Mouse (Mus musculus) midbrain, embryonic 12.5 days (tissue): ENCODE measurements at regions not wholly inside any gene's neighbourhood (a gene's known extent, or its start where the extent isn't known, plus 50 kb on each side); places are given as distances from the start of the nearest gene placed in this dataset.
"Not testable (repeated sequence)": the region's sequence is repeated elsewhere in the genome, so short reads cannot be mapped to it uniquely, and the experiment has no call there.

Source experiments
- ATAC-seq: fragments of 200-750 bp; cut with Nextera tagmentation; 2 replicates; pipeline ENCODE4 v1.8.0; 2017; ENCODE audit warnings: low read depth, moderate TSS enrichment, moderate library complexity; ENCODE audit not compliant: low FRiP score
- H3K27ac ChIP-seq: fragments of 300-500 bp; sonication (generic); replicated peaks from 2 replicates; pipeline ENCODE4 v1.5.1; 2016; ENCODE audit warnings: mild to moderate bottlenecking
- H3K27me3 ChIP-seq: fragments of 300-500 bp; sonication (generic); 2 replicates; pipeline ENCODE4 v1.6.1; 2016; ENCODE audit warnings: mild to moderate bottlenecking
- H3K36me3 ChIP-seq: fragments of 300-500 bp; sonication (generic); 2 replicates; pipeline ENCODE4 v1.6.1; 2016
- H3K4me1 ChIP-seq: fragments of 300-500 bp; sonication (generic); 2 replicates; pipeline ENCODE4 v1.6.1; 2016
- H3K4me2 ChIP-seq: fragments of 300-500 bp; sonication (generic); replicated peaks from 2 replicates; pipeline ENCODE4 v1.6.1; 2016; ENCODE audit warnings: mild to moderate bottlenecking, moderate library complexity
- H3K4me3 ChIP-seq: fragments of 300-500 bp; sonication (generic); 2 replicates; pipeline ENCODE4 v1.5.1; 2016; ENCODE audit warnings: mild to moderate bottlenecking
- H3K9ac ChIP-seq: fragments of 300-500 bp; sonication (generic); replicated peaks from 2 replicates; pipeline ENCODE4 v1.6.1; 2016; ENCODE audit warnings: mild to moderate bottlenecking, moderate library complexity
- H3K9me3 ChIP-seq: fragments of 300-500 bp; sonication (generic); 2 replicates; pipeline ENCODE4 v1.6.1; 2016; ENCODE audit warnings: mild to moderate bottlenecking
- WGBS: fragments of 180-500 bp; shearing (Covaris S2); methylation state at CpG from one replicate; pipeline ENCODE4 v1.1.7; 2016; 5-methylcytosine and 5-hydroxymethylcytosine counted together

GRCm38 (mm10) chr15:42104816-42105215, 1970.7 kb downstream of the 9330182O14Rik start:
- H3K4me3 ChIP-seq: no peak overlapping the region
- H3K27ac ChIP-seq: no peak overlapping the region
- H3K27me3 ChIP-seq: no peaks in the 10 kb centered on the region
- no peak for ATAC-seq
- H3K4me1 ChIP-seq: no peaks in the 10 kb centered on the region
- H3K9me3 ChIP-seq: no peaks in the 10 kb centered on the region
- H3K4me2 ChIP-seq: no peak overlapping the region
- no peak overlapping the region for H3K9ac ChIP-seq
- no peaks in the 10 kb centered on the region for H3K36me3 ChIP-seq
- WGBS: 85% methylated on average over 2 of the region's 2 CpGs

- no peaks in the 10 kb centered on the region for H3K36me3 ChIP-seq
- H3K27me3 ChIP-seq: no peaks in the 10 kb centered on the region
- ATAC-seq: no peak
- H3K9me3 ChIP-seq: no peaks in the 10 kb centered on the region
- no peak overlapping the region for H3K4me2 ChIP-seq
- no peaks in the 10 kb centered on the region for H3K4me1 ChIP-seq
- H3K4me3 ChIP-seq: no peak overlapping the region
- H3K27ac ChIP-seq: no peak overlapping the region
- H3K9ac ChIP-seq: no peak overlapping the region
Measured at GRCm38 (mm10) chr15:42107106-42107505, 1972.9 kb downstream of the 9330182O14Rik start.

- H3K4me2 ChIP-seq: no peak overlapping the region
- H3K27ac ChIP-seq: no peak overlapping the region
- H3K27me3 ChIP-seq: no peaks in the 10 kb centered on the region
- H3K36me3 ChIP-seq: no peaks in the 10 kb centered on the region
- no peak overlapping the region for H3K9ac ChIP-seq
- no peaks in the 10 kb centered on the region for H3K9me3 ChIP-seq
- ATAC-seq: no peak
- WGBS: 73% methylated on average over 5 of the region's 5 CpGs
- no peak overlapping the region for H3K4me3 ChIP-seq
- H3K4me1 ChIP-seq: no peaks in the 10 kb centered on the region
Measured at GRCm38 (mm10) chr15:42111811-42112210, 1977.6 kb downstream of the 9330182O14Rik start.

- WGBS: 76% methylated on average over 1 of the region's 1 CpGs
- no peak for ATAC-seq
- no peaks in the 10 kb centered on the region for H3K36me3 ChIP-seq
- no peaks in the 10 kb centered on the region for H3K4me1 ChIP-seq
- no peak overlapping the region for H3K4me2 ChIP-seq
- H3K9me3 ChIP-seq: no peaks in the 10 kb centered on the region
- no peak overlapping the region for H3K27ac ChIP-seq
- H3K4me3 ChIP-seq: no peak overlapping the region
- no peaks in the 10 kb centered on the region for H3K27me3 ChIP-seq
- no peak overlapping the region for H3K9ac ChIP-seq
Measured at GRCm38 (mm10) chr15:42127471-42127870, 1993.3 kb downstream of the 9330182O14Rik start.

- Histone ChIP-seq H3K9ac (no peak overlapping the region), H3K9me3 (no peaks in the 10 kb centered on the region), H3K27me3 (no peaks in the 10 kb centered on the region), H3K27ac (no peak overlapping the region), H3K4me1 (no peaks in the 10 kb centered on the region), H3K4me2 (no peak overlapping the region), H3K4me3 (no peak overlapping the region), H3K36me3 (no peaks in the 10 kb centered on the region)
- 92% methylated on average over 3 of the region's 3 CpGs for WGBS
- ATAC-seq: no peak
Measured at GRCm38 (mm10) chr15:42128976-42129375, 1994.8 kb downstream of the 9330182O14Rik start.

GRCm38 (mm10) chr15:42166546-42166945, 2032.4 kb downstream of the 9330182O14Rik start:
- H3K27me3 ChIP-seq: no peaks in the 10 kb centered on the region
- no peak for ATAC-seq
- H3K9ac ChIP-seq: no peak overlapping the region
- H3K4me3 ChIP-seq: no peak overlapping the region
- H3K27ac ChIP-seq: no peak overlapping the region
- no peak overlapping the region for H3K4me2 ChIP-seq
- H3K36me3 ChIP-seq: no peaks in the 10 kb centered on the region
- H3K9me3 ChIP-seq: no peaks in the 10 kb centered on the region
- no peaks in the 10 kb centered on the region for H3K4me1 ChIP-seq

- H3K36me3 ChIP-seq, H3K9ac ChIP-seq, H3K4me3 ChIP-seq, ATAC-seq, H3K4me1 ChIP-seq, H3K27me3 ChIP-seq, H3K27ac ChIP-seq, H3K4me2 ChIP-seq, H3K9me3 ChIP-seq: not testable (repeated sequence)
- WGBS: 84% methylated on average over 1 of the region's 1 CpGs
Measured at GRCm38 (mm10) chr15:42177766-42178165, 2043.6 kb downstream of the 9330182O14Rik start.

GRCm38 (mm10) chr15:42207187-42207846, 2073.2 kb downstream of the 9330182O14Rik start:
- no peak overlapping the region for H3K4me3 ChIP-seq
- H3K9me3 ChIP-seq: no peaks in the 10 kb centered on the region
- H3K27ac ChIP-seq: no peak overlapping the region
- H3K36me3 ChIP-seq: no peaks in the 10 kb centered on the region
- no peak overlapping the region for H3K4me2 ChIP-seq
- H3K9ac ChIP-seq: no peak overlapping the region
- peaks cover 4% of the 10 kb centered on the region; the same call in 1 of the 2 replicates for H3K4me1 ChIP-seq
- 25% methylated on average over 5 of the region's 5 CpGs for WGBS
- H3K27me3 ChIP-seq: no peaks in the 10 kb centered on the region
- peak; percentile 88 for ATAC-seq

GRCm38 (mm10) chr15:42219496-42219895, 2085.3 kb downstream of the 9330182O14Rik start:
- Histone ChIP-seq H3K9ac (no peak overlapping the region), H3K4me3 (no peak overlapping the region), H3K36me3 (no peaks in the 10 kb centered on the region), H3K27me3 (no peaks in the 10 kb centered on the region), H3K4me1 (no peaks in the 10 kb centered on the region), H3K4me2 (no peak overlapping the region), H3K27ac (no peak overlapping the region), H3K9me3 (no peaks in the 10 kb centered on the region)
- 90% methylated on average over 11 of the region's 11 CpGs for WGBS
- ATAC-seq: no peak

GRCm38 (mm10) chr15:42220005-42220404, 2085.8 kb downstream of the 9330182O14Rik start:
- Histone ChIP-seq H3K9me3 (no peaks in the 10 kb centered on the region), H3K4me3 (no peak overlapping the region), H3K27ac (no peak overlapping the region), H3K9ac (no peak overlapping the region), H3K4me1 (no peaks in the 10 kb centered on the region), H3K4me2 (no peak overlapping the region), H3K27me3 (no peaks in the 10 kb centered on the region), H3K36me3 (no peaks in the 10 kb centered on the region)
- 87% methylated on average over 3 of the region's 3 CpGs for WGBS
- ATAC-seq: no peak

GRCm38 (mm10) chr15:42225006-42225405, 2090.8 kb downstream of the 9330182O14Rik start:
- Histone ChIP-seq H3K9ac (no peak overlapping the region), H3K27ac (no peak overlapping the region), H3K9me3 (no peaks in the 10 kb centered on the region), H3K4me3 (no peak overlapping the region), H3K4me1 (no peaks in the 10 kb centered on the region), H3K4me2 (no peak overlapping the region), H3K36me3 (no peaks in the 10 kb centered on the region), H3K27me3 (no peaks in the 10 kb centered on the region)
- 63% methylated on average over 1 of the region's 1 CpGs for WGBS
- ATAC-seq: no peak

- H3K36me3 ChIP-seq: no peaks in the 10 kb centered on the region
- H3K4me2 ChIP-seq: no peak overlapping the region
- H3K27ac ChIP-seq: no peak overlapping the region
- 90% methylated on average over 3 of the region's 3 CpGs for WGBS
- no peaks in the 10 kb centered on the region for H3K27me3 ChIP-seq
- no peak overlapping the region for H3K4me3 ChIP-seq
- 0 out of 2 replicates have a peak, but pooled peaks cover 4% of the 10 kb centered on the region for H3K9me3 ChIP-seq
- H3K9ac ChIP-seq: no peak overlapping the region
- no peak for ATAC-seq
- no peaks in the 10 kb centered on the region for H3K4me1 ChIP-seq
Measured at GRCm38 (mm10) chr15:42231692-42232091, 2097.5 kb downstream of the 9330182O14Rik start.

- Histone ChIP-seq H3K9ac (no peak overlapping the region), H3K36me3 (no peaks in the 10 kb centered on the region), H3K9me3 (no peaks in the 10 kb centered on the region), H3K4me1 (no peaks in the 10 kb centered on the region), H3K27me3 (no peaks in the 10 kb centered on the region), H3K4me2 (no peak overlapping the region), H3K4me3 (no peak overlapping the region), H3K27ac (no peak overlapping the region)
- WGBS: 90% methylated on average over 1 of the region's 1 CpGs
- no peak for ATAC-seq
Measured at GRCm38 (mm10) chr15:42246812-42247211, 2112.6 kb downstream of the 9330182O14Rik start.
